Mouse (Mus musculus) olfactory bulb, adult 2 months (tissue): ENCODE results near the gene Adgrl3.

Experiments
- CTCF ChIP-seq: fragments of 200-500 bp; IDR thresholded peaks from 2 replicates; pipeline ENCODE4 v1.5.1; 2012; ENCODE audit warnings: low read depth, mild to moderate bottlenecking, low read length, moderate library complexity; ENCODE audit not compliant: insufficient read depth
- POLR2A ChIP-seq: fragments of 200-500 bp; IDR thresholded peaks from 2 replicates; pipeline ENCODE4 v1.6.1; 2012; ENCODE audit warnings: mild to moderate bottlenecking, low read depth, low read length, moderate library complexity; ENCODE audit not compliant: insufficient read depth

- TF ChIP-seq CTCF (no peak), POLR2A (no peak)
These were observed 446.0 kb downstream of the Adgrl3 start for GRCm38 (mm10) chr5:81465971-81466370.
